Mouse (Mus musculus): Measurements from ENCODE around the gene Sprtn. TPM values are rescaled to one million over a fixed set of nuclear protein-coding genes. Genes with fewer than 3 reads are reported as not detected.

The Sprtn gene
- polyA plus RNA-seq, 1 experiment from 2014 or later, result 9.3 TPM

DNA sequence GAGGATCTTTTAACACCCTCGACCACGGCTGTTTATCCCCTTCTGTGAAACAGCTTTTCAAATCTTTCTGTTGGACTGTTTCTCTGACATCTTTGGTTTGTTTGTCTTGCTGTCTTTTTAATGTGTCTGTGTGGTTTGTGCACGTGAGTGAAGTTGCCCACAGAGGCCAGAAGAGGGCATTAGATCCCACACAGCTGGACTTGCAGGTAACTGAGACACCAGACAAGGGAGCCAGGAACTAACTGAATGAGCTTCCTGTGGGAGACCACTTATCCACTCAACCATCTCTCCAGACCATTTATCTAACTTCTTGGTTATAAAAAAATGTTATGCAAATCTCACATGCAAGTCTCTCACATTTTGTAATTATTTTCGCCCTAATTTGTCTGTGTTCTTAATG, 33.0 kb downstream of the Sprtn start:
- H3K9me3 ChIP-seq (ENCODE audit: control insufficient read depth, low read length), result no peaks in the 10 kb centered on the region
- no peak for DNase-seq (ENCODE audit: low spot score)
- H3K4me2 ChIP-seq (replicated peaks), result no peak overlapping the region
- no peak overlapping the region for H3K4me3 ChIP-seq (replicated peaks; ENCODE audit: low read length)
- WGBS, result 92% methylated on average over 4 of the region's 4 CpGs
- H3K4me1 ChIP-seq (replicated peaks; ENCODE audit: control insufficient read depth, insufficient read depth, low read length), result no peaks in the 10 kb centered on the region
- H3K9ac ChIP-seq, result no peak overlapping the region
- no peak for ATAC-seq (ENCODE audit: low FRiP score)
- H3K36me3 ChIP-seq (replicated peaks; ENCODE audit: control insufficient read depth, insufficient read depth), result 0 out of 2 replicates have a peak, but pooled peaks cover 13% of the 10 kb centered on the region
- no peak overlapping the region for H3K27ac ChIP-seq
- H3K27me3 ChIP-seq (ENCODE audit: control insufficient read depth, insufficient read depth, low read length), result no peaks in the 10 kb centered on the region

DNA sequence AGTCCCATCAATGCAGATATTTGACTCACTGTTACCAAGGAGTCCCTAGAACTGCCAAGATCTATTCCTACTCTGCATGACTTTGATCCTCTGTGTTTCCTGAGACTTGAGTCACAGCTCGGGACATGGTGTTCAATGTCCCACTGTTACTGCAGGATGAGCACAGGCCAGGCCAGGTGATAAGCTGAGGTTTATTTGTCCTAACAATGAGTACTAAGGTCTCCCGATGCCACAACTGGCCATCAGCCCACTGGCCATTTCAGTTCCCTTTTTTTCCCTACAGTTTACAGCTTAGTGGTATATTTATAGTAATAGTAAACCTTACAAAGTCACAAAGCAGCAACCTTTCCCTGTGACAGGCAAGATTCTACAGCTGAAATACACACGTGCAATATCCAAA, 34.7 kb downstream of the Sprtn start:
- WGBS, result 84% methylated on average over 3 of the region's 3 CpGs
- no peak overlapping the region for H3K4me2 ChIP-seq (replicated peaks)
- no peaks in the 10 kb centered on the region for H3K27me3 ChIP-seq (ENCODE audit: control insufficient read depth, insufficient read depth, low read length)
- H3K4me1 ChIP-seq (replicated peaks; ENCODE audit: control insufficient read depth, insufficient read depth, low read length), result no peaks in the 10 kb centered on the region
- no peak overlapping the region for H3K27ac ChIP-seq
- no peak overlapping the region for H3K4me3 ChIP-seq (replicated peaks; ENCODE audit: low read length)
- H3K36me3 ChIP-seq (replicated peaks; ENCODE audit: control insufficient read depth, insufficient read depth), result 0 out of 2 replicates have a peak, but pooled peaks cover 3% of the 10 kb centered on the region
- DNase-seq (ENCODE audit: low spot score) (no peak), ATAC-seq (ENCODE audit: low FRiP score) (no peak)
- no peak overlapping the region for H3K9ac ChIP-seq
- no peaks in the 10 kb centered on the region for H3K9me3 ChIP-seq (ENCODE audit: control insufficient read depth, low read length)

DNA sequence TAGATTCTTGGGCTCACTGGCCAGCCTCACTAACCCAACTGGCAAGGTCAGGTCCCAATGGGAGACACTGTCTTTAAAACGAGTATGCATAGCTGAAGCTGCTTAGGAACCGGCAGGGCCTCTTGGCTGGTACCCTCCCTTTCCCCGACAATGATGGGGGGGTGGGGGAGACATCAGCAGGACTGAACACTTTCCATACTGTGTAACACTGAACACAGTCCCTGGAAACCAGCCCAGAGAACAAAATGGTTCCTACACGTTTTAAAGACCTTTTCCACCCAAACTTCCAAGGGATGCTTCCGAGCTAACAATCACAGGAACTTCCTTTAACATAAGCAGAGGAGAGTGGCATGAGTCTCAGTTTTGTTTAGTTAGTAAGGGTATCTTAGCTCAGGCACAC, 37.4 kb downstream of the Sprtn start:
- Histone ChIP-seq H3K27ac (no peak overlapping the region; the same call in 1 of the 2 replicates), H3K36me3 (replicated peaks; ENCODE audit: control insufficient read depth, insufficient read depth) (peaks cover 11% of the 10 kb centered on the region), H3K4me3 (replicated peaks; ENCODE audit: low read length) (no peak overlapping the region), H3K9me3 (ENCODE audit: control insufficient read depth, low read length) (no peaks in the 10 kb centered on the region), H3K9ac (no peak overlapping the region), H3K4me2 (replicated peaks) (no peak overlapping the region), H3K4me1 (replicated peaks; ENCODE audit: control insufficient read depth, insufficient read depth, low read length) (no peaks in the 10 kb centered on the region), H3K27me3 (ENCODE audit: control insufficient read depth, insufficient read depth, low read length) (no peaks in the 10 kb centered on the region)
- ATAC-seq (ENCODE audit: low FRiP score) (no peak), DNase-seq (ENCODE audit: low spot score) (no peak)
- 79% methylated on average over 5 of the region's 5 CpGs for WGBS

DNA sequence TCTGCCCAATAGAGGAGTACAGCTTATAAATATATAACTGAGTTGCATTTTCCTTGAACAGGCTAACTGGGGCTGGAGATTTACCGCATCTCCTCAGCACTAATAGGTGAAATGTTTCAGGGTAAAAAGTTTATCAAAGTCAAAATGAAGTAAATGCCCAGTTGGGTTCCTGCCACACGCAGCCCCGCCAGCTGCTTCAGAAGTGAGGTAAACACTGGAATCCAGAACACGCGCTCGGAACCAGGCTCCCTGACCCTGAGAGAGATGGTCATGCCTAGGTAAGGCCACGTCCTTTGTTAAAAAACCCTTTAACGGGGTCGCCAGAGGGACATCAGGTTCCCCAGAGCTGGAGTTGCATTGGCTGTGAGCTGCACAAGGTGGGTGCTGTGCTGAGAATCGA, 39.0 kb downstream of the Sprtn start:
- 97% methylated on average over 10 of the region's 10 CpGs for WGBS
- Histone ChIP-seq H3K9me3 (ENCODE audit: control insufficient read depth, low read length) (no peaks in the 10 kb centered on the region), H3K9ac (no peak overlapping the region), H3K27ac (no peak overlapping the region), H3K4me1 (replicated peaks; ENCODE audit: control insufficient read depth, insufficient read depth, low read length) (no peaks in the 10 kb centered on the region), H3K4me3 (replicated peaks; ENCODE audit: low read length) (no peak overlapping the region), H3K36me3 (replicated peaks; ENCODE audit: control insufficient read depth, insufficient read depth) (peaks cover 15% of the 10 kb centered on the region), H3K27me3 (ENCODE audit: control insufficient read depth, insufficient read depth, low read length) (no peaks in the 10 kb centered on the region), H3K4me2 (replicated peaks) (no peak overlapping the region)
- no peak for DNase-seq (ENCODE audit: low spot score)
- ATAC-seq (ENCODE audit: low FRiP score), result no peak

DNA sequence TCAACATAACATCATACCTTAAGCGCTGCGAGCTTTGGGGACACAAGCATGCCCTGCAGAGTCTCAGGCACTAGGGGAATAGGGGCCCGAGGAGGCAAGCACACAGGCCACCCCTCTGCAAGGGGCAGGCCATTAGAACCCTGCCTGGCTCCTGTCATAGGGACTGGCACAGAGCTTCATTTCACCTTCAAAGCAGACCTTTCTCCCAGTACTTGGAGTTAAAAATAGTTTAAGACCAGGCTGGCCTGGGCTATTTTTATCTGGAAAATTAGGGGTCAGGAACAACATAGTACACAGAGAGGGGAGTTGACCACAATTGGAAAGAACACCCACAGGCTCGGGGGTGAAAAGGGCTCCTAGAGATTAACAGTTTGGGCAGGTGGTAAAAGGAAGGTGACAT, 39.6 kb downstream of the Sprtn start:
- WGBS, result 98% methylated on average over 4 of the region's 4 CpGs
- ATAC-seq (ENCODE audit: low FRiP score), result no peak
- Histone ChIP-seq H3K27me3 (ENCODE audit: control insufficient read depth, insufficient read depth, low read length) (no peaks in the 10 kb centered on the region), H3K4me3 (replicated peaks; ENCODE audit: low read length) (no peak overlapping the region), H3K4me1 (replicated peaks; ENCODE audit: control insufficient read depth, insufficient read depth, low read length) (no peaks in the 10 kb centered on the region), H3K9me3 (ENCODE audit: control insufficient read depth, low read length) (no peaks in the 10 kb centered on the region), H3K4me2 (replicated peaks) (no peak overlapping the region), H3K27ac (no peak overlapping the region), H3K36me3 (replicated peaks; ENCODE audit: control insufficient read depth, insufficient read depth) (peaks cover 15% of the 10 kb centered on the region), H3K9ac (no peak overlapping the region)
- DNase-seq (ENCODE audit: low spot score), result no peak

DNA sequence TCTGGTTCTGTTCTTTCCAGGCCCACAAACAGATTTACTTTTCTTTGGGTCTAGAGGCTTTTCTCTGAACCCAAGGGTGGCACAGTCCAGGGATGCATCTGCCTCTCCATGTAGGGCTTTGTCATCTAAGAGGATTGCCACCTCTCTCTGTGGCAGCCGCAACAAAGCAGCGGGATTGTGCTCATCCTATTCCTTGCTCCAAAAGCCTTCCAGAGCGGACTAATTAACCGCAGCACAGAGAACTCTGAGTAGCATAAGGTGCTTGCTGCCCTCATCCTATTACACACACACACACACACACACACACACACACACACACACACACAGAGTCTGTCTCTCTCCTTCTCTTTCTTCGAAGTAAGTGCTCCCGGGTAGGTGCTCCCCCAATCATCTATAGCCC, 46.1 kb downstream of the Sprtn start:
- Histone ChIP-seq H3K4me1 (replicated peaks; ENCODE audit: control insufficient read depth, insufficient read depth, low read length) (peaks cover 23% of the 10 kb centered on the region), H3K27ac (no peak overlapping the region), H3K36me3 (replicated peaks; ENCODE audit: control insufficient read depth, insufficient read depth) (peaks cover 14% of the 10 kb centered on the region), H3K9ac (no peak overlapping the region), H3K9me3 (ENCODE audit: control insufficient read depth, low read length) (no peaks in the 10 kb centered on the region), H3K4me3 (replicated peaks; ENCODE audit: low read length) (no peak overlapping the region), H3K4me2 (replicated peaks) (no peak overlapping the region), H3K27me3 (ENCODE audit: control insufficient read depth, insufficient read depth, low read length) (no peaks in the 10 kb centered on the region)
- DNase-seq (ENCODE audit: low spot score) (no peak), ATAC-seq (ENCODE audit: low FRiP score) (no peak)
- 90% methylated on average over 6 of the region's 6 CpGs for WGBS

DNA sequence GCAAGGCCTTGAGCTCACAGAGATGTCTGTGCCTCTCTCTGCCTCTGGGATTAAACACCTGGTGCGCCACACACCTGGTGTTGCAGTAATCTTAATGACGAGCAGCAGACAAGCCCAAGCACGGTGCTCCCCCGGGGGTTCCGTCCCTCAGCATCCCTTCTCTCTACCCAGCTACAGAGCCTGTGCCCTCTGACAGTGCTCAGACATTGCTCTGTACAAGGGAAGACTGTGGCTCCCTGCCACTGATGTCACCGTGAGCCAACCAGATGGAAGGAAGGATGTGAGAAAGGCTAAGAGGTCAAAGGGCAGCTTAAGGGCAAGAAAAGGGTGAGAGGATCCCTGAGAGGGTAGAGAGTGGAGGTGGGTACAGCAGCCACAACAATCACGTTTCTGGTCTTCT, 46.7 kb downstream of the Sprtn start:
- ATAC-seq (ENCODE audit: low FRiP score), result no peak
- DNase-seq (ENCODE audit: low spot score), result no peak
- WGBS, result 58% methylated on average over 7 of the region's 7 CpGs
- Histone ChIP-seq H3K4me1 (replicated peaks; ENCODE audit: control insufficient read depth, insufficient read depth, low read length) (peaks cover 23% of the 10 kb centered on the region), H3K27ac (no peak overlapping the region), H3K4me3 (replicated peaks; ENCODE audit: low read length) (no peak overlapping the region), H3K9ac (no peak overlapping the region), H3K36me3 (replicated peaks; ENCODE audit: control insufficient read depth, insufficient read depth) (peaks cover 8% of the 10 kb centered on the region; the same call in 1 of the 2 replicates), H3K9me3 (ENCODE audit: control insufficient read depth, low read length) (no peaks in the 10 kb centered on the region), H3K27me3 (ENCODE audit: control insufficient read depth, insufficient read depth, low read length) (no peaks in the 10 kb centered on the region), H3K4me2 (replicated peaks) (no peak overlapping the region)

DNA sequence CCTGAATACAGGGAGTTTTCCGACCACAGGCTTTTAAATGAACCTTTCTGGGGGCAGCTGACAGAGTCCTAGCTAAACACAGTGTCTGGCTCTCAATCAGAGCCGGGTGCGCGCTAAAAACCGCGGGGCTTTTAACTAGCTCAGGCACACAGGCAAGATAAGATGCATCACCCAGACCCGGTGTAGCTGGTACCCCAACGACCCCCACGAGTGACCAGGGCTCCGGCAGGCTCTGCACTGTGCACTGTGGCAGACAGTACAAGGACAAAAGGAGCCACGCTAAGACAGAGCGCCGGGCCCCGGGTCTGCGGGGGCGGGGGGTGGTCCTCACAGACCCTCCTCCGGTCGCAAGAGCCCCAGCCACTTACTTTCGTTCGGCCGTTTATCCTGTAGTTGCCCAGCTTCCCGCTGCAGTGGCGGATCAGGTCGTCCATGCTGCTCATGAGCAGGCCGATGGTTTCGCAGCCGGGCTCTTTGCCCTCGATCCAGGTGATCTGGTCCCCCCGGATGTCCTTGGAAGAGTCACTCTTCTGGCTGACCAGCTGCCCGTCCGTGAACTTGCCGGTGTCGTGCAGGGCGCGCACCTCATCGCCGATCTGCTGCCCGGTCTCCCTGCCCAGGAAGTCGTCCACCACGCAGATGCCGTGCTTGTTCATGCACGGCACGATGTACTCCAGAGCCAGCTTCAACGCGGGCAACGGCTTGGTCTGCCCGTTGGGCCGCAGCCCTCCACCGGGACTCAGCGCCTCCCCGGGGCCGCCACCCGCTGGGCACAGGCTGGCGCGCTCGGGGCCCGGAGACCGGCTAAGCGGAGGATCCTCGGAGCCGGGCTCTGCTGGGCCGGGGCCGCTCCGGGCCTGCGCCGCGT, 50.4 kb downstream of the Sprtn start:
- no peaks in the 10 kb centered on the region for H3K36me3 ChIP-seq (replicated peaks; ENCODE audit: control insufficient read depth, insufficient read depth)
- peak overlapping the region; percentile 96 for H3K4me2 ChIP-seq (replicated peaks)
- no peaks in the 10 kb centered on the region for H3K9me3 ChIP-seq (ENCODE audit: control insufficient read depth, low read length)
- H3K27ac ChIP-seq, result peak overlapping the region; percentile 99
- H3K4me1 ChIP-seq (replicated peaks; ENCODE audit: control insufficient read depth, insufficient read depth, low read length), result peaks cover 39% of the 10 kb centered on the region
- peak; percentile 40 for DNase-seq (ENCODE audit: low spot score)
- no peaks in the 10 kb centered on the region for H3K27me3 ChIP-seq (ENCODE audit: control insufficient read depth, insufficient read depth, low read length)
- peak; percentile 47 for ATAC-seq (ENCODE audit: low FRiP score)
- peak overlapping the region; percentile 94 for H3K4me3 ChIP-seq (replicated peaks; ENCODE audit: low read length)
- under 1% methylated on average over 61 of the region's 67 CpGs for WGBS
- H3K9ac ChIP-seq, result peak overlapping the region; percentile 97

DNA sequence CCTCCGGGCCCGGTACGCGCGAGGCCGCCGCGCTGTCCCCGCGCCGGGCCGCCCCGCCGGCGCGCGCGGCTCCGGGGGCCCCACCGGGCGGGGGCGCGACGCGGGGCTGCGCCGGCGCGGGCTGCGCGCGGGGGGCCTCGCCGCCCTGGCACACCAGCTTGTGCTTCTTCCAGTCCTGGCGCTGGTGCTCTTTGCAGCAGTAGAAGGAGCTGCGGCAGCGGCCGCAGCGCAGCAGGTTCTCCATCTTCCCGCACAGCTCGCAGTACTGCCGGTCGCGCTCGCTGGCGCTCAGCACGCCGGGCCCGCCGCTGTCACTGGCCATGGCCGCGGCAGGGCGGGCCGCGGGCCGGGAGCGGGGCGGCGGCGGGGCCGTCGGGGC, 51.0 kb downstream of the Sprtn start:
- ATAC-seq (ENCODE audit: low FRiP score), result peak; percentile 53
- Histone ChIP-seq H3K9me3 (ENCODE audit: control insufficient read depth, low read length) (no peaks in the 10 kb centered on the region), H3K27me3 (ENCODE audit: control insufficient read depth, insufficient read depth, low read length) (no peaks in the 10 kb centered on the region), H3K4me1 (replicated peaks; ENCODE audit: control insufficient read depth, insufficient read depth, low read length) (peaks cover 35% of the 10 kb centered on the region), H3K27ac (peak overlapping the region; percentile 99), H3K4me3 (replicated peaks; ENCODE audit: low read length) (peak overlapping the region; percentile 94), H3K4me2 (replicated peaks) (peak overlapping the region; percentile 96), H3K36me3 (replicated peaks; ENCODE audit: control insufficient read depth, insufficient read depth) (no peaks in the 10 kb centered on the region), H3K9ac (peak overlapping the region; percentile 97)
- DNase-seq (ENCODE audit: low spot score), result peak; percentile 50
- WGBS, result 0% methylated on average over 30 of the region's 62 CpGs

All from hindbrain, embryonic 14.5 days (tissue).